Mouse (Mus musculus): Measurements from ENCODE around the gene Kdr. TPM values are rescaled to one million over a fixed set of nuclear protein-coding genes. Genes with fewer than 3 reads are reported as not detected.
"Not testable (repeated sequence)": the region's sequence is repeated elsewhere in the genome, so short reads cannot be mapped to it uniquely, and the experiment has no call there.

Kdr gene
- polyA plus RNA-seq, 3 experiments from 2014 or later, result 0.06 TPM; not detected in 2

DNA sequence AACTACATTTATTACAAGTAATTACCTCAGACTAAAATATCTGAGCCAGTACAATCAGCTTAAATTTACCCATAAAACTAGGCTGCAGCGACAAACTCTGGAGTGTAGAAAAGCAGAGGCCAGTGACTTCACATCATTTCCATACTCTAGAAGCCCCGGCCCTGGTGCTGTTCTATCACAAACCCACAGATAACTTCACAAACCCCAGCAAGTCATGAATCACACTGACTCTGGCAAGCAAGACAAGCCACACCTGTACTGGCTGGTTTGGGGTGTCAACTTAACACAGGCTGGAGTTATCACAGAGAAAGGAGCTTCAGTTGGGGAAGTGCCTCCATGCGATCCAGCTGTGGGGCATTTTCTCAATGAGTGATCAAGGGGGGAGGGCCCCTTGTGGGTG lies 18.4 kb downstream of the Kdr start:
- ATAC-seq, result no peak

DNA sequence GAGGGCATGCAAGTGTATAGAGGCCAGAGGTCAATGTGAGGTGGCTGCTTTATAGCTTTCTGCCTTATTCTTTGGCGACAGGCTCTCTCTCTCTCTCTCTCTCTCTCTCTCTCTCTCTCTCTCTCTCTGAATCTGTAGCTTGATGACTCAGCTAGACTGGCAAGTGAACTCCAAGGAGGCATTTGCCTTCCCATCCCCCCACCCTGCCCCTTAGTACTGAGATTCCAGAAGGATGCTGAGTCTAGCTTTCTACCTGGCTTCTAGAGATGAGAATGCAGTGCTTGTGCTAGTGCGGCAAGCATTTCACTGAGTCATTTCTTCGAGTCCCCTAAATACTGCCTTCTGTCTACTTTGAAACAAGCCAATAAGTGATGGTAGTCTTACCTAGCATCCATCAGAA lies 21.7 kb downstream of the Kdr start:
- no peak for ATAC-seq

DNA sequence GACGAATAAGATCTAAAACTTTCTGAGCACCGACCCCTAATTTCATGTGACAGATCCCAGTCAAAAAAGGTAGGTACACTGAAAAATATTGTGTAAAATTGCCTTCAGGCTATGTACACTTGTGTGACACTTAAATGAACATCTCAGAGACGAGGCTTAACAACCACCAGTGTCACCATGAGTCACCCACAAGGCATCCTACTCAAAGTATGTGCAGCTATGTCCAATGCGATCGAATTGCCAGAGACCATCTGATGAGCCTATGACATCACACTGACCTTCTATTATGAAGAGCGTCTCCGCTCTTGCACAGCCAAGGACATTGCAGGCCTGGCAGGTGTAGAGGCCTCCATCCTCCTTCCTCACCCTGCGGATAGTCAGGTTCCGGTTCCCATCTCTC lies 22.4 kb downstream of the Kdr start:
- no peak for ATAC-seq

DNA sequence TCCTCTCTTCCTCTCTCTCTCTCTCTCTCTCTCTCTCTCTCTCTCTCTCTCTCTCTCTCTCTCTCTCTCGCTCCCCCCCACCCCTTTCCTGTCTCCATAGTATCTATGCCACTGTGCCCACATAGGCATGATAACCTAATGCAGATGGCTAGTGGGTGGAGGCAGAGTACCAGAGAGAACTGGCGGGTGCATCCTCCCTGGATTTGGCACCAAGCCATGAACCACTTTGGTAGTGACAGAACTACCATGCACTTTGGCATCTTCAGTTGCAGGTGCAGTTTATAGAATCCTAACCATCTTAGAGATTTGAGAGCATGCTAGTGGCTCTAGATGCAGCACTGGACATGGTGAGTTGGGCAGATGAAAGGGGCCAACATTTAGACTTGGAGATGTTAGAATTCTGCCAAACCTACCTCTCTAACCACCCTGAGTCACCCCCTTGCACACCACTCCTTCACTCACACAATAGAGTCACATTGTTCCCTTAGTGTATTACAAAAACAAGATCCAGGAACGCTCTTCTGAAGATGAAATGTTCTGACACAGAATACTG lies 23.4 kb downstream of the Kdr start:
- no peak for ATAC-seq

DNA sequence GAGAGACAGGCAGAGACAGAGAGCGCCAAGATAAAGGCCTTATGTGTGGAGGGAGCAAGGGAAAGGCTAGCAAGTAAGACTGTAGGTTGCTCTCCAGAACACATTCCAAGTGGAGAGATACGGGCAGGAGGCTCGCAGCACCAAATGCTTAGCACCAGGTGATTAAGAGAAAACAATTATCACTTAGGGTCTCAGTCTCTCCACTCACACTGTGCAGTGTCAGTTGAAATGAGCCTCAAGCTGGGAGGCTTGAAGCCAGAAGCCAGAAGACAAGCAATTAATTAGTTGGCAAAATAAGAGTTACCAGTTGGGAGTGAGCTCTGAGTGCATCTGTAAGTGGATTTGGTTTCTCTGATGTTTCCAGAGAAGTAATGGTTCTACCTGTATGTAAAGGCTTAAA lies 24.0 kb downstream of the Kdr start:
- no peak for ATAC-seq

DNA sequence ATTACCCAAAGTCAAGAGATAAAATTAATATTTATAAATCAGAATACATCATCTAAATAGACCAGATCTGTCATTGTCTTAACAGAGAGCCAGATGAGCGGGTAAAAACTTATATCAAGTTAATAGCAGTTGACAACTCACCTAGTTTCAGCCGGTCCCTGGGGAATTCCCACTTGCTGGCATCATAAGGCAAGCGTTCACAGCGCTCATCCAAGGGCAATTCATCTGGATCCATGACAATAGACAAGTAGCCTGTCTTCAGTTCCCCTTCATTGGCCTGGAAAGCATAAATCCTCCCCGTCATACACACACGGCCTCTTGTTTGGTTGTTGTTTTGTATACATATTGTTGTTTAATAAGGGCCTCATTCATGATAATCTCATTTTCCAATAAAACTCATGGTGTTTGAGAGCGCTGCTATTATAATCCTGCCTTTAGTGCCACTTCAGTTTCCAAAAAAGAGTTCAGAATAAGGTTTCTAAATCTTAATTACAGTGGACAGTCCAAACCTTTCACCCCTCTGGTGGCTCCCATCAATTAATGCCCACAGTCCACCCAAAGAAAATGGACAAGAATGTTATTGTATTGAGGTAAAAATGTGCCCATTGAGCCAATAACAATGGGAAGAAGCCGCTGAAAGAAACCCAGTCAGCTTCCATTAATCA lies 26.0 kb downstream of the Kdr start:
- ATAC-seq, result no peak

DNA sequence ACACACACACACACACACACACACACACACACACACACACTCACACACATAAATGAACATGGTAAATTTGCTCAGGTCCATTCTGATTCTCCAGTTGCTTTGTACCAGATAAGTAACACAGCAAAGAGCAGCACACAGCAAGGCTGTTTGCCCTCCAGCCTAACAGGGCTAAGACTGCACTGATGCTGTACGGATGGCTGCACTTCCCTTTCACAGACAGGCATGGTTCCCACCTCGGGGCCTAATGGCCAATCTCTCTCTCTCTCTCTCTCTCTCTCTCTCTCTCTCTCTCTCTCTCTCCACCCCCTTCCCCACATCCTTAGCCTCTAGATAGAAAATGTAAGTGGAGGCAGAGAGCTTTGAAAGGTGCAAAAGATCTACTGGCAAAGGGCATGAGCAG lies 27.4 kb downstream of the Kdr start:
- no peak for ATAC-seq

DNA sequence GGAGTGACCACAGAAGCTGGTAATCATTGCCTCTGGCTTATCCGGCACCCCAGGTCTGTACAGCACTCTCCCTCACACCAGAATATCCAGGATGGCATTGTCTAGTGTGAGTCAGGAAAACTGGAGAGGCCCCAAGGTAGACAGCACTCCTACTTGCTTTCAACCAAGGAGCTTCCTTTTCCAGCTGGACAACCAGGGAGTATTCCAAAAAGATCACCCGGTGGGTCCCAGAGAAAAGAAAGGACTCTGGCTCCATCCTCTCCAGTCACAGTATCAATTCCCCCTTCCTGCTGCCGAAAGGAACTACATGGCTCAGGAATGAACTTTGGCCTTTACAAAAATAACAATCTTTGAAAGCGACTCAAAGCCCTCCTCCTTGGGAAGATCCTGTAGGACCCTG lies 32.9 kb downstream of the Kdr start:
- no peak for ATAC-seq

DNA sequence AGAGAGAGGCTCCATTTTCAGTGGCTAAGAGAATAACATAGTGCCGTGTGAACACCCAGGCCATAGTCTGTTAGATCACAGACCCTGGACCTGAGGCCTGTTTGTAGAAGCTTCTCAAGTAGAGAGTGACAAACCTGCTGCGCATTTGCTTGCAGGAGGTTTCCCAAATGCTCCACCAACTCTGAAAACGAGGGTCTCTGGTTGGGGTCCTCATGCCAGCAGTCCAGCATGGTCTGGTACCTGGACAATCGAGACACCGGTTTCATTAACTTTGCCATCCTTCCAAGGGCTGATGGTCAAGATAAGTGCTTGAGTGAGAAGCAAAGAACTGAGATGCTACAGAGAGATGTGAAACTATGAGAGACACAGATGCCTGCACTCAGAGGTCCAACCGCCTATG lies 35.0 kb downstream of the Kdr start:
- ATAC-seq, result no peak

DNA sequence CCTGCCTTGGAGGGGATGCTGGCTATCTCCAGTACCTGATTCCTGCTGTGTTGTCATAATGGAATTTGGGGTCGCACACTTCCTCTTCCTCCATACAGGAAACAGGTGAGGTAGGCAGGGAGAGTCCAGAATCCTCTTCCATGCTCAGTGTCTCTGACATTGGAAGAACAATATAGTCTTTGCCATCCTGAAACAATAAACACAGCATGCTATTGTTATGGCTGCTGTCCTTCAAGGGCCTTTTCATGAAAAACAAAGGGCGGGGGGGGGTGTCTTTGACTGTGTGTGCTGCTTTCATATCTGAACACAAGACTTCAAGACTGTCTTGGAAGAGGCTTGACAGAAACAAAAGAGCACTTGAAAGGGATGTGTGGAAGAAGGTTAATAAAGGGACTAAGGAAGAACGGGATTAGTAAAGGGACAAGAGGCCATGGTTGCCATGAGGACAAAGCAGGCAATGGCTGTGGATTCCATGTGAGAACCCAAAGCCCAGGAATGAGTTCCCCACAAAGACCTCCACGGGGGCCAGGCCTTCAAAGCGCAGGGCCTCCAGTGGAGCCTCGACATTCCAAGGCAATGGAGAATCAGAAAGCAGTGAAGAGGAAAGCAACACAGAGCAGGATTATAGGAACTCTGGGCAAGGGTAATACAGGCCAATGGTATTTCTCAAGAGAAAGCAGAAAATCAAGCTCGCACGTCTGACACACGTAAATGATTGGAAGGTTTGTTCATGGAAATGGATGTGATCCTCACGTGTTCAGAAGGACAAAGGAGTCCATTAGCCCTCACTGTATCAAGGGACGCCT lies 36.3 kb downstream of the Kdr start:
- no peak for ATAC-seq

DNA sequence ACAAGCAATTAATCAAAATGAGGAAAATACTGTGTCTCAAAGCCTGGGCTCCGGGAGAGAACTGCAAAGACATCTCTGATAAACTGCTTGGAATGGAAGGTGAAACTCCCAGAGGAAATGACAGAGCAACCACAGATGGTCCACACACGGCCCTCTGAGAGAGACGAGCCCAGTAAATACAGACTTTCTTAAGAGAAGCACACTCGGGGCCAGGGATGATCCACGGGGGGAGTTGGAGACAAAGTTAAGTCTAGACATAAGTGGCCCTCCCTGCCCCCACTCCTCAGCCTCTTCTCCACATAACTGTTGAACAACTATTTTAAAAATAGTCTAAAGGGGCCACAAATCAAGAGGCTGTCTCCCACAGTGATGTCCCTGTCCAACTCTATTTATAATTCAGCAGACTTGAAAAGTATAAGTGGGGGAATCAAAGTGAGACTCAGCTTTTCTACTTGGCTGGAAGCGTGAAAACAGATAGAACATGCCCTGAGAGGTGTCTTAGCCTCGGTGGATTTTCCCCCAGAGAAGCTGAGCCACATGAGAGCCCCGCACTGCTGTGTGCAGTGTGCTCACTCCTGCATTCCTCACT lies 39.0 kb downstream of the Kdr start:
- no peak for ATAC-seq

DNA sequence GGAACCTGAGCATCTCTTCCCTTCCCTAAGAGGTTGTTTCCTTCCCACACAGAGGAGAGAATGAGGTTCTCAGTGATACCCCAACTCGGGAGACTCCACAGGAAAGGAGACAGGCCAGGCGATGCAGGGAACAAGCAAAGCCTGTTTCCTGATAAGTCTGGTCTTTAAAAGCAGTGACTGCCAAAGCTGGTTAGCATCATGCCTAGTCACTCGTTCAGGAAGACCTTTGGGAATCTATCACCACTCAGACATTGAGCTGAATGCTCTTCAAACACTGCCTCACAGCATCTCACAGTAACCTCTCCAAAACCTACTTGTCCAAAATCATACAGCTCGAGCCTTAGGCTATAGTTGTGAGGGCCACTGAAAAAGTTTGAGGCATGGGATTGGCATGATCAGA lies 40.2 kb downstream of the Kdr start:
- ATAC-seq, result no peak

DNA sequence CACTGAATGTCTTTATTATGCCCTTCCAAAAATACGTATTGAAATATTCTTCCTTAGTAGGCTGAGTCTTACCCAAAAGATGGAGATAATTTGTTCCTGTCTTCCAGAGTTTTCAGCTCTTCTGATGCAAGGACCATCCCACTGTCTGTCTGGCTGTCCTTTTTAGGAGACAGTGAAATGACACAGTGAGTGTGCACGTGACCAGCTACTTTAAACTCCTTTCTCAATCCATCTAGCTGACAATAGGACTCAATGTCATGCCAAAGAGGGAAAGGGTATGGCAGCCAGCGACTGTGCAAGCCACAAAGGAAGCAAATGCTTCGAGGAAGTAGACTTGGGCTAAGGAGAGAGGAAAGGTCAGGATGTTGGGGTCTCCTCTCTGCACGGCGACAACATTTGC lies 42.0 kb downstream of the Kdr start:
- ATAC-seq, result no peak

DNA sequence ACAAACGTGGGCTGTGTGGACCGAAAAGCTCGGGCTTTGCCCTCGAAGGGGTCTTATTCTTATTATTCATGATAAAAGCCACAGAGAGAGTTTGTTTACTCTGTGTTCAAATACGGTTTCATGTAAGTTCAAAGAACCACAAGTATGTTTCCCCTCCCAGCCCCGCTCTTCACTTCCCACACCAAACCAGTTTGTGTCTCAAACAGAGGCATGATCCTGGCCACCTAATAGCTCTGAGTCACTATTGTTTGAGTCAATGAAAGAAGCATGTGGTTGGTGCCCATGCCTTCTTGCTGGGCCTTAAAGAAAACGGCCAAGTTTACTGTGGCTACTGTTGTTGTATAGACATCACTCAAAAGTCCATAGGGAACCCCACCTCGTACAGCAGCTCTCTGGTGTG lies 43.0 kb downstream of the Kdr start:
- ATAC-seq, result no peak

DNA sequence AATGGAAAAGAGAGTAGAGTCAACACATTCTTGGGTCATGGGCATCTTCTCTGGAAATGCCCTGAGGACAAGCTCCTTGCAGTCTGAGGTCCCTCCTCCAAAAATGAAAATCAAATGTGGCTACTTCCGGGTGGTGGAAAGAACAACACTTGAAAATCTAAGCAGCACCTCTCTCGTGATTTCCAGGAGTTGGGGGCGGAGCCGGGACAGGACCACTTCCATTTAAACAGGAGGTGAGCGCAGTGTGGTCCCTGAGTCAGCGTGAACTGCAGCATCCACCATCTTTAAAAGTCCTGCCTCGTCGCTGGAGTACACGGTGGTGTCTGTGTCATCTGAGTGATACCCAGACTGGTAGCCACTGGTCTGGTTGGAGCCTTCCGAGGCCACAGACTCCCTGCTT lies 44.1 kb downstream of the Kdr start:
- no peak for ATAC-seq

DNA sequence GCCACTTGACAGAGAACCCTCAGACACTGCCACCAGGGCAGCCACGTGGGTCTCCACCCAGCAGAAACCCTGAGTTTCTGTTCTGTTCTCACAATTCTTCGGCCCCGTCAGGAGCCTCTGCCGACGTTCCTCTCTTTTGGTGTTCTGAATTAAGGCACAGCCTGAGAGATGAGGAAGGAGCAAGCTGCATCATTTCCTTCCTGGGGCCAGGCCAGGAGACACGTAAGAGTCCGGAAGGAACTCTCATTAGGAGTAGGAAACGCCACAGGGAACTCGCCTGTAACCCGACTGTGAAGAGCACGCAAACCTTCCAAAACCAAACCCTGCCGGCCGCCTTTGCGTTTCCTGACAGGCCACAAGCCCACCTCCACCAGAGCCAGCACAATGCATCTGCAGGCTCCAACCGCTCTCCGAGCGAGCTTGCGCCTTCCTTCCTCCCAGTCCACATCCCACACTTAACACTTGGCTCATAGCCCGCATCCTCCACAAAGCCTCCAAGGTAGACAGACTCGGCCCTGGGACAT lies 44.7 kb downstream of the Kdr start:
- no peak for ATAC-seq

DNA sequence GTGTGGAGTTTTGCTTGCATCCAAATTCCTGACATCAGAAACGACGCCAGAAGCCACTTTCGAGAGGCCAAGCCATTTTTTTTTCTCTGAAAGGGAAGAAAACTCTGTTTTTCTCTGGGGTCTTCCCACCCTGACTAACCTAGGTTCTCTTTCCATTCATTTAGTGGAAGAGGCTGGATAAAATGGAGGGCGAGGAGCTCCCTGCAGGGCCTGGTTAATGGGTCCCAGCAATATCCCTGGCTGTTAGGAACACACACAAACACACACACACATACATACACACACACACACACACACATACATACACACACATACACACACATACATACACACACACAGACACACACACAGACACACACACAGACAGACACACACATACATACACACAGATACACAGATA lies 46.8 kb downstream of the Kdr start:
- ATAC-seq, result not testable (repeated sequence)

DNA sequence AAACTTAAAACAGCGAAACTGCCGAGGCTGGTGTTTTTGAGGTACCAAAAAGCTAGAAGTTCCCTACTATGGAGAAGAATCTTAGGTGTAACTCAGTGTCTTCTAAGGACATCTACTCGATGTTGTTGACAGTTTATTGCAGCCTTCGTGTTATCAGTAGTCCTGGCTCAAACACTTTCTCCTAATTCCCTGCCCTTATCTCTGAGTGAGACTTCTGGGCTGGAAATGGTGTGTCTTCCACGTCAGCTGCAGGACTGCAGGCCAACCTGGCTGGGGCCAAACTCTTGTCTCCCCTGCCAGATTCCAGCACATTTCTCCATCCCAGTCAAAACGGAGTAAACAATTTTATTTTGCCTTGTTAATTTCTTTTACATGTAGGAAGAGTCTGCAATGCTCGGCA lies 48.3 kb downstream of the Kdr start:
- ATAC-seq, result no peak

DNA sequence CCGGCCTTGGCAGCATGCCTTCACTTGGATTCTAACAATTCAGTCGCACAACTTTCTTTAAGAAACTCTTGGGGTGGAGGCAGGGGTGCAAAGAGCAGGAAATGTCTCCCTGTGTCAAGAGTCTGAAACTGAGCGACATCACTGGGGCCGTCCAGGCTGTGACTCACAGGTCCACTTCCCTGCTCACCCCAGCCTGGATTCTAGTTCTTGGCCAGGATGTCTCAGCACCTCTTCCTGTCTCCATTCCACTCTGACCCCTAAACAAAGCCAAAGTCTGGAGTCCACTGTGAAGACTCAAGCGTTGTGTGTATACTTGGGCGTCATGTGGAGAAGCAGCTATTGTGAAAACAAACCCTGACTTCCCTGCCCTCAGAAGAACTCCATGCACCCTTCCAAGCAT lies 55.6 kb downstream of the Kdr start:
- no peak for ATAC-seq

DNA sequence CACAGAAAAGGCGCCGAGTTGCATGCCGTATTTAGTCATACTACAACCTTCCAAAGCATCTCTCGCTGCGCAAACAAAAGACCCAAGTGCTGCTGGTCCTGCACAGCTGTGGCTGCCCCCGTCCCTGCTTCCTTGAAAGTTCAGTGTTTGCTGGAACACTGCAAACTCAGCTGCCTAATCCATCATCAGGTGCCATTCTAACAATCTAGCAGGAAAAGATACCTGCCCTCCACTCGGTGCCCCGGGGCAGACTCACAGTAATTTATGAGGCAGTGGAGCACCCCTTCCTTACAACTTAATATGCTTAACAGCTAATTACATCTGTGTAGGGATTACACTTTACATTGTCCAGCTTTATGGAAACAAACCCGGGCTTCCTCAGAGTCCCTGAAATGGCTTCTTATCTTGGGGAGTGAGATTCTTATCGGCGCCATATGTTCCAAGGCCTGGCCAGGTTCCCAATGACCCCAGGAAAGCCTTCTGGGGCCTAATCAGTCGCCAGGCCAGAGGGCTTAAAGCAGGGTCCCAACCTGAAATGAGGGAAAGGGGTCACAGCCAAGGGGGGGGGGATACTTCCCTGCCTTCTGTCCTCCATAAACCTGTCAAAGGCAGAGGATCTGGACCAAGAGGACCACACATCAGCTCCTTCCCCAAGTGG lies 56.4 kb downstream of the Kdr start:
- ATAC-seq, result no peak

DNA sequence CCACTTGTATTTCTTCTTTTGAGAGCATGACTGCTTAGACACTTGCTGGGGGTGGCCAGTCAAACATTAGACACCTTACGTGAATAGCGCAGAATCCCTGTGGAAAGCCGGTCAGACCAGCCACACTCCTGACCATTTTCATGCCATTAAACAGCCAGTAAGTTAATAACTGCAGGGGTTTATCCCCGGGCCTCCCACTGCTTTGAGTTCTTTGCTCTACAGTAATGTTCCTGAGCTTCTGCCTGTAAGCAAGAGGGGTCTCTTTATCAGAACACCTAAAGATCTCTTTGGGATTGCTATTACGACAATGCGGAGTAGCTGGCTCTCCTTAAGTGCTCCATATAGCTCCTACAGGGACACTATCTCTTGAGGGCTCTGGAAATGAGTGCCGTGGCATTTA lies 58.7 kb downstream of the Kdr start:
- no peak for ATAC-seq

DNA sequence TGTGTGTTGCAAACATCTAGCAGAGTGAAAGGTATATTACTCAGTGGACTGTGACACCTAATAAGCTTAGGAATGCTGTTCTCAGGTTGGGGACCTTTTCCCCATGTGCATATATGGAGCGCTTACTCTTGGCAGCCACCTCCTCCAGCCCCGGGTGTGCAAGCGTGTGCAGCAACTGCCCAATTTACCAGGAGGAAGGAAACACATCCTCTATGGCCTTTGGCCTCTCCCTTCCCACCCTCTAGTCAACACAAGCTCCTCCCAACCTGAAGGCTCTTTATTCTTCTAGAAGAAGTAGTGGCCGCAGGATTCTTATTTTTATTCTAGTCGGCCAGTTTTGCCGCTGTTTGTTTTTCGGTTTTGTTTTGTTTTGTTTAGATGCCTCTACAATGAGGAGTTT lies 60.1 kb downstream of the Kdr start:
- no peak for ATAC-seq

DNA sequence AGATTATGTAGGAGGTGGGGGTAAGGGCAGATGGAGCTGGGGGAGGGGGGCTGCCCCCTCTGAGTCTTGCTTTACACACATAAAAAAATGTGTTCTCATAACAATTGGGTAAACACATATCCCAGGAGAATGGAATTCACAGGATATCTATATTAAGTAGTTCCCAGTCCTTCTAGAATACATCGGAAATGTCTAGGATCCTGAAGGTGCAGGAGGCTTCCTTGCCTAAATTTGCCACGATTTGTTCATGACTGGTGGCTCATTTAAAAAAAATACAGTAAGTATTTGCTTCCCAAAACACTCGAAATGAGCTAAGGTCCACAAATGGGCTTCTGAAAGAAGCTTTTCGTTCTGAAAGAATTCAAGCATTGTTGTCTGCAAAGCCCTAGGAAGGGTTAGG lies 61.0 kb downstream of the Kdr start:
- no peak for ATAC-seq

Data from inflammation-experienced regulatory T-cells, adult 6 months (primary cell).